Mouse (Mus musculus) ES-E14 (cell line): ENCODE data around the gene Commd9. TPM values are rescaled to one million over a fixed set of nuclear protein-coding genes. Genes with fewer than 3 reads are reported as not detected.

Source experiments
- DNase-seq: peaks from one replicate; pipeline ENCODE4 v3.0.0-alpha.2; 2013; ENCODE audit warnings: low read depth, low spot score
- H3K27ac ChIP-seq: 2 replicates; pipeline ENCODE4 v1.5.1; 2012; ENCODE audit warnings: low read depth, mild to moderate bottlenecking, low read length, moderate library complexity, mixed read lengths; ENCODE audit not compliant: poor library complexity, insufficient read depth, severe bottlenecking
- H3K36me3 ChIP-seq: 2 replicates; pipeline ENCODE4 v1.6.1; 2012; ENCODE audit warnings: mild to moderate bottlenecking, low read length, moderate library complexity, mixed read lengths; ENCODE audit not compliant: control insufficient read depth, poor library complexity, insufficient read depth, severe bottlenecking
- H3K4me1 ChIP-seq, 2 experiments: fragments of 150-350 bp in 1 of 2; sonication (generic) in 1 of 2; 2 replicates each; pipeline ENCODE4 v1.6.1; 2012; ENCODE audit warnings: low read length in 2 of 2, mild to moderate bottlenecking in 1 of 2, mixed read lengths in 1 of 2; ENCODE audit not compliant: control insufficient read depth in 2 of 2, insufficient read depth in 2 of 2, poor library complexity in 1 of 2
- H3K4me3 ChIP-seq, 2 experiments: fragments of 150-350 bp in 1 of 2; sonication (generic) in 1 of 2; 2 replicates each; pipeline ENCODE4 v1.5.1; 2012; ENCODE audit warnings: low read length in 2 of 2, low read depth in 1 of 2, mild to moderate bottlenecking in 1 of 2, mixed read lengths in 1 of 2; ENCODE audit not compliant: insufficient read depth in 1 of 2, poor library complexity in 1 of 2, severe bottlenecking in 1 of 2
- H3K9ac ChIP-seq: 2 replicates; pipeline ENCODE4 v1.6.1; 2012; ENCODE audit warnings: low read depth, mild to moderate bottlenecking, low read length, mixed read lengths; ENCODE audit not compliant: poor library complexity, insufficient read depth, severe bottlenecking
- H3K9me3 ChIP-seq: fragments of 150-350 bp; sonication (generic); 2 replicates; pipeline ENCODE4 v1.6.1; 2012; ENCODE audit warnings: low read depth, mild to moderate bottlenecking, low read length; ENCODE audit not compliant: control insufficient read depth, insufficient read depth
- CHD2 ChIP-seq: IDR thresholded peaks from 2 replicates; pipeline ENCODE4 v1.6.1; 2014; ENCODE audit warnings: mild to moderate bottlenecking, low read depth, low read length, inconsistent platforms
- HCFC1 ChIP-seq: IDR thresholded peaks from 2 replicates; pipeline ENCODE4 v1.6.1; 2012; ENCODE audit warnings: low read length, inconsistent platforms, borderline replicate concordance; ENCODE audit not compliant: insufficient read depth
- MAFK ChIP-seq: IDR thresholded peaks from 2 replicates; pipeline ENCODE4 v1.6.1; 2014; ENCODE audit warnings: mild to moderate bottlenecking, low read depth, low read length, inconsistent platforms; ENCODE audit not compliant: insufficient read depth
- ZC3H11A ChIP-seq: IDR thresholded peaks from 2 replicates; pipeline ENCODE4 v1.6.1; 2012; ENCODE audit warnings: low read depth, mild to moderate bottlenecking, inconsistent platforms, low read length, borderline replicate concordance
- ZNF384 ChIP-seq: IDR thresholded peaks from 2 replicates; pipeline ENCODE4 v1.6.1; 2012; ENCODE audit warnings: low read depth, low read length, inconsistent platforms
- in situ Hi-C, 2 experiments: fragments of 600-800 bp; cut with MboI; formaldehyde crosslinking; loops; one replicate each; pipeline ENCODE4 v1.15.1; 2025; ENCODE audit warnings: low sequenced_read_pairs in 2 of 2, inconsistent platforms in 1 of 2; ENCODE audit not compliant: unreplicated experiment in 2 of 2
- total RNA-seq: library from RNA; depleted of rRNA; stranded (reverse); fragments of 300-350 nt; gene quantifications from 2 replicates; pipeline ENCODE4 v1.2.3, GENCODE M21; 2012

Gene Commd9
- total RNA-seq, 1 experiment, result 37.2 TPM

- TF ChIP-seq ZC3H11A (no peak), HCFC1 (no peak), CHD2 (no peak), ZNF384 (no peak), MAFK (no peak)
- no peak overlapping the region for H3K4me3 ChIP-seq
- H3K27ac ChIP-seq, result no peak overlapping the region
- in situ Hi-C loops, result loop anchor here in 1 of 2 experiments (25.0 kb wide), 1 partner anchor 540 kb away; the partner anchor contains the start of gene Fjx1
- no peaks in the 10 kb centered on the region for H3K4me1 ChIP-seq
- DNase-seq, result no peak
- H3K36me3 ChIP-seq, result no peaks in the 10 kb centered on the region
- H3K9me3 ChIP-seq, result no peaks in the 10 kb centered on the region
- no peak overlapping the region for H3K9ac ChIP-seq
Observed at GRCm38 (mm10) chr2:101922302-101922701, 36.3 kb downstream of the Commd9 start.

GRCm38 (mm10) chr2:101923181-101923580, 37.1 kb downstream of the Commd9 start:
- TF ChIP-seq HCFC1 (no peak), ZNF384 (no peak), ZC3H11A (no peak), CHD2 (no peak), MAFK (no peak)
- no peak for DNase-seq
- in situ Hi-C loops, result loop anchor here in 1 of 2 experiments (25.0 kb wide), 1 partner anchor 539 kb away; the partner anchor contains the start of gene Fjx1
- Histone ChIP-seq H3K36me3 (no peaks in the 10 kb centered on the region), H3K9ac (no peak overlapping the region), H3K4me3 (no peak overlapping the region), H3K27ac (no peak overlapping the region), H3K9me3 (no peaks in the 10 kb centered on the region), H3K4me1 (no peaks in the 10 kb centered on the region)

- no peak for DNase-seq
- no peak overlapping the region for H3K4me3 ChIP-seq
- no peaks in the 10 kb centered on the region for H3K9me3 ChIP-seq
- in situ Hi-C loops, result no loop called here
- no peak for TF ChIP-seq ZNF384
- no peak for TF ChIP-seq CHD2
- TF ChIP-seq ZC3H11A, result no peak
- TF ChIP-seq HCFC1, result no peak
- TF ChIP-seq MAFK, result no peak
- H3K4me1 ChIP-seq, result no peaks in the 10 kb centered on the region
- H3K36me3 ChIP-seq, result no peaks in the 10 kb centered on the region
- H3K27ac ChIP-seq, result no peak overlapping the region
- no peak overlapping the region for H3K9ac ChIP-seq
Observed at GRCm38 (mm10) chr2:101925183-101925582, 39.1 kb downstream of the Commd9 start.

GRCm38 (mm10) chr2:101925591-101926188, 39.6 kb downstream of the Commd9 start:
- Histone ChIP-seq H3K27ac (no peak overlapping the region), H3K9ac (no peak overlapping the region), H3K4me3 (no peak overlapping the region), H3K9me3 (no peaks in the 10 kb centered on the region), H3K36me3 (no peaks in the 10 kb centered on the region), H3K4me1 (no peaks in the 10 kb centered on the region)
- DNase-seq, result no peak
- TF ChIP-seq MAFK, result no peak
- TF ChIP-seq HCFC1, result no peak
- no peak for TF ChIP-seq ZNF384
- TF ChIP-seq CHD2, result no peak
- in situ Hi-C loops, result no loop called here
